Comparison of ENCODE assay signal across 9 mouse cellular contexts in the genomic region with DNA sequence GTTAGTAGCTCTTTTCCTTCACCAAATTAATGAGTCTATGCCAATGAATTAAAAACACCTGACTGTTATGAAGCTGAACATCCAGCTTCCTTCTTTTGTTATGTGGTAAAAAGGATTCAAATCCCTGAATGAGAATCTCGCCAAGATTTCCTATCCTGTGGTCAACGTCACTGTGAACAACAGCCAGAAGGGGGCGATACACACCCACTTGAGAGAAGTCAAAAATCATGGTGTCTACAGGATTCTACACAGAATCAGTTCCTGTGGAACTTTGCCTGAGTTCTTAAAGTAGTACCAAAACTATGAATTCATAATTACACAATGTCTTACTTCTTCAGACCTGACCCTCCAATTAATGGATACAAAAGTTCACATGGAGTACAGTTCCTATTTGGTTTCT.
DNase-seq lines count a peak whose midpoint lies in the region; ATAC-seq and TF ChIP-seq lines count a peak whose summit lies in the region.
"Had no signal": no experiment of that assay in that cellular context is flagged by ENCODE, and none has a peak within 500 bp of the region (broad histone marks: within the 10 kb centered on the region; RNA-seq: fewer than 3 reads in every experiment).

No protein-coding gene starts in this region.

- TF ChIP-seq CTCF in lung, adult 2 months (IDR thresholded peaks at IDR 0.05; ENCODE audit: insufficient read depth, low read length): 0 out of 2 replicates have a peak, but pooled peaks have one; percentile 26

- no peaks in the 10 kb centered on the region for H3K4me1 ChIP-seq in lung, adult 2 months (ENCODE audit: control insufficient read depth, insufficient read depth, low read length)
- H3K4me1 ChIP-seq: liver, embryonic 13.5 days had no signal

- TF ChIP-seq POLR2A in lung, adult 2 months (IDR thresholded peaks at IDR 0.05; ENCODE audit: borderline replicate concordance, extremely low read depth, low read depth, low read length): no peak

- no peak overlapping the region for H3K4me3 ChIP-seq in lung, adult 2 months (replicated peaks; ENCODE audit: extremely low read depth, low read depth, low read length)
- H3K4me3 ChIP-seq: liver, embryonic 13.5 days had no signal

- WGBS in lung, adult 2 months: 5% methylated on average over 3 of the region's 3 CpGs

- no peak for DNase-seq in frontal cortex, postnatal 10 days (ENCODE audit: low spot score in 2 of 2)
- peak; percentile 61 for DNase-seq in 416B (ENCODE audit: low read depth)
- DNase-seq in brain, adult 2 months (ENCODE audit: low read depth, low spot score): peak; percentile 65
- DNase-seq in frontal cortex, adult 2 months (ENCODE audit: extremely low spot score in 1 of 2, low spot score in 1 of 2): peak; percentile 11 to 84
- peak; percentile 49 for DNase-seq in kidney, postnatal 14 days
- DNase-seq in lung, adult 2 months: peak; percentile 28
- DNase-seq in skeletal muscle tissue, adult 2 months (ENCODE audit: low read depth, low spot score): peak; percentile 25
- DNase-seq: liver, embryonic 13.5 days had no signal

- ATAC-seq in frontal cortex, adult (ENCODE audit: low TSS enrichment): peak; percentile 95

Comparison
In these comparisons a context has a peak if more than half of its experiments do, and no peak if none do; other contexts are left out.
1. DNase-seq: peak in 416B (single experiment), brain, adult 2 months (single experiment), frontal cortex, adult 2 months (2 of 2), kidney, postnatal 14 days (single experiment), lung, adult 2 months (single experiment) and skeletal muscle tissue, adult 2 months (single experiment); none in frontal cortex, postnatal 10 days (0 of 2).